Mouse (Mus musculus) embryonic facial prominence, embryonic 12.5 days (tissue): ENCODE data around the gene Cox4i1. TPM values are rescaled to one million over a fixed set of nuclear protein-coding genes. Genes with fewer than 3 reads are reported as not detected.

Experiments
- ATAC-seq: fragments of 200-750 bp; cut with Nextera tagmentation; 2 replicates; pipeline ENCODE4 v1.8.0; 2017; ENCODE audit not compliant: insufficient number of reproducible peaks, insufficient read depth, low FRiP score, low TSS enrichment
- H3K27ac ChIP-seq: fragments of 300-500 bp; sonication (generic); 2 replicates; pipeline ENCODE4 v1.5.1; 2016; ENCODE audit warnings: mild to moderate bottlenecking
- H3K27me3 ChIP-seq: fragments of 300-500 bp; sonication (generic); 2 replicates; pipeline ENCODE4 v1.6.1; 2016; ENCODE audit warnings: mild to moderate bottlenecking, moderate library complexity
- H3K36me3 ChIP-seq: fragments of 300-500 bp; sonication (generic); 2 replicates; pipeline ENCODE4 v1.6.1; 2016; ENCODE audit warnings: mild to moderate bottlenecking
- H3K4me1 ChIP-seq: fragments of 300-500 bp; sonication (generic); 2 replicates; pipeline ENCODE4 v1.6.1; 2016
- H3K4me2 ChIP-seq: fragments of 300-500 bp; sonication (generic); replicated peaks from 2 replicates; pipeline ENCODE4 v1.6.1; 2016; ENCODE audit warnings: mild to moderate bottlenecking, moderate library complexity
- H3K4me3 ChIP-seq: fragments of 300-500 bp; sonication (generic); 2 replicates; pipeline ENCODE4 v1.5.1; 2016; ENCODE audit warnings: mild to moderate bottlenecking
- H3K9ac ChIP-seq: fragments of 300-500 bp; sonication (generic); 2 replicates; pipeline ENCODE4 v1.6.1; 2016; ENCODE audit warnings: mild to moderate bottlenecking, moderate library complexity
- H3K9me3 ChIP-seq: fragments of 300-500 bp; sonication (generic); 2 replicates; pipeline ENCODE4 v1.6.1; 2016; ENCODE audit warnings: mild to moderate bottlenecking, moderate library complexity
- WGBS: fragments of 180-500 bp; shearing (Covaris S2); methylation state at CpG from one replicate; pipeline ENCODE4 v1.1.7; 2016; 5-methylcytosine and 5-hydroxymethylcytosine counted together
- polyA plus RNA-seq: library from polyadenylated mRNA; unstranded; fragments of >200 nt; fragmentation: Nextera tagmentation; extraction: Ambion mirVana; gene quantifications from 2 replicates; pipeline ENCODE4 v1.2.1, GENCODE M21; 2016

Gene Cox4i1
- polyA plus RNA-seq, 1 experiment from 2014 or later: 901 TPM

DNA sequence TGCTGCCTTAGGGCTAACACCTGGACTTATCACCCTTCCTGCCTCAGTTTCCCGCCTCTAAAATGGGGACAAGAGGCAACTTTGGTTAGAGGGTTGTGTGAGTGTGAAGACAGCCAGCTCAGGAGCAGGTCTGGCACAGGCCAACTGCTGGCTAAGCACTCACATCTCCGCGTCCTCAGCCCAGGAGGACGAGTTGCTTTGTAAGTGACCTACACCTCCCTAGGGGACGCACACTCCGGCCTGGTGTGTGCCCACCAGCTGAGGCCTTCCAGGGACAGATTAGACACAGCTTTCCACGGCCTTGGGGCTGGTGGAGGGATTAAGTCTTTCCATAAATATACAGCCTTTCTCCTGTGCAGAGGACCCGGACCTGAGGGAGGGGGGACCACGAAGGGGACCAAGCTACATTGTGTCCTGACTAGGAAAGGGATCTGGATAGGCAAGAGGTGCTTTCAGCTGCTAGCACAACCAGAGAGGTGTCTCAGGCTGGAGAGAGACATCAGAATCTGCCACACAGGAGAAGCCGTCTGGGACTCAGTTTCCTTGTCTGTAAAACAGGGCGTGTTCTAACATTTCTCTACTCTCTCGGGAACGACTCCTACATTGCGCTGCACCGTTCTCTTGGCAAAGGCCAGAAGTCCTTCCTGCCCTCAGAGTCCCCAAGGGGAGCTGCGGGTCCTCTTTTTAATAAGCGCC, 34.9 kb upstream of the Cox4i1 start:
- Histone ChIP-seq H3K9ac (no peak overlapping the region), H3K27ac (no peak overlapping the region)

DNA sequence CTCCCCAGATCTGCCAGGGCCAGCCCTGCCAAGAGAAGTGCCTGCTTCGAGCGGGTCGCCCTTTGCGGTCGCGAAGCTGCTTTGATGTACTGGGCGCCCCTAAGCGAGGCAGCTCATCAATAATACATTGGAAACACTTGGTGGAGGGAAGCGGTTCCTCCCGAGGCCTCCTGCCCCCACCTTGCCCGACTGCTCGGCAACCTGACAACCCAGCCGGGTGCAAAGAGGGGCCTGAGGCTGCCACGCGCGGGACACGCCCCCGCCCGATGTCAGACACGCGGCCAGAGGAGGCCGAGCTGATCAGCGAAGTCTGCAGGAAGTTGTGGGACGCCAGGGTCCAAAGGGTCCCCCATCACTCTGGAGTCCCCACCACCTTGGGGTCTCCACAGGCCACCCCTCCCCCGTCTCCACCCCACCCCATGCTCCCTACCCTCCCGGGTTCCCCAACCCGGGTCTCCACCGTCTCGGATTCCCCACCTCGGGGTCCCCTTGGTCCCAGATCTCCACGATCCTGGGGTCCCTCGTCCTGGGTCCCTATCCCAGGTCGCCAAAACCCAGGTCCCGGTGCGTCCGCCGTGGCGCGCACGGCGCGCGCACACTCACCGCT, 34.3 kb upstream of the Cox4i1 start:
- Histone ChIP-seq H3K4me2 (peak overlapping the region; percentile 96), H3K4me3 (peak overlapping the region; percentile 64), H3K36me3 (no peaks in the 10 kb centered on the region), H3K4me1 (peaks cover 10% of the 10 kb centered on the region; the same call in 1 of the 2 replicates), H3K9ac (peak overlapping the region; percentile 67), H3K27ac (no peak overlapping the region), H3K9me3 (peaks cover 6% of the 10 kb centered on the region; the same call in 1 of the 2 replicates), H3K27me3 (peaks cover 25% of the 10 kb centered on the region)
- 0 out of 2 replicates have a peak, but pooled peaks have one; percentile 52 for ATAC-seq
- WGBS: under 1% methylated on average over 44 of the region's 44 CpGs

More for the DNA sequence above, 34.9 kb upstream of the Cox4i1 start:
- peaks cover 10% of the 10 kb centered on the region; the same call in 1 of the 2 replicates for H3K4me1 ChIP-seq
- peak overlapping the region; percentile 96 for H3K4me2 ChIP-seq
- 0 out of 2 replicates have a peak, but pooled peaks have one; percentile 2 for ATAC-seq
- no peaks in the 10 kb centered on the region for H3K36me3 ChIP-seq
- H3K9me3 ChIP-seq: peaks cover 6% of the 10 kb centered on the region; the same call in 1 of the 2 replicates
- H3K27me3 ChIP-seq: peaks cover 25% of the 10 kb centered on the region
- WGBS: 27% methylated on average over 17 of the region's 17 CpGs
- H3K4me3 ChIP-seq: peak overlapping the region; percentile 64; the same call in 1 of the 2 replicates

DNA sequence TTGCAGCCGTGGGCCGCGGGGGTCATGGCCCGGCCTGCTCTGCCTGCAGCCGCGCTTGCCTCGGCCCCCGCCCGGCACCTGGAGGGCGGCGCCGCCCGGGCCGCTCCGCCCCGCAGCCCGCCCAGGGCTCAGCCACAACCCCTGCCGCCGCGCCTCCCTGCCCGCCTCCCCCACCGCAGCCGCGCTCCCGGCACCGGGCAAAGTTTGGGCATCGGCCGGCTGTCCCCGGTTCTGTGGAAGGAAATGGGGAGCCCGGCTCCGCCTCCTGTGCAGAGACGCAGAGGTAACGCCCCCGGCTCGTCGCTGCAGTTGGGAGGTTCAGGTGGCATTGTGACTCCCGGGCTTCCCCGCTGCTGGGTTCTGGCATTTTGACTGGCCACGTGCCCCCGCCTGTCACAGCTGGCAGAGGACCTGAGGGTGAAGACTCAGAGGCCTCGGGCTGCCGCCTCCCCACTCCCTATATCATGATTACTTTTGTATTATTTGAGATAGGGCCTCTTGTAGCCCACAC, 33.6 kb upstream of the Cox4i1 start:
- Histone ChIP-seq H3K9ac (peak overlapping the region; percentile 67), H3K4me2 (peak overlapping the region; percentile 96), H3K4me3 (peak overlapping the region; percentile 64), H3K27me3 (peaks cover 25% of the 10 kb centered on the region), H3K36me3 (no peaks in the 10 kb centered on the region), H3K27ac (no peak overlapping the region), H3K4me1 (peaks cover 10% of the 10 kb centered on the region; the same call in 1 of the 2 replicates), H3K9me3 (peaks cover 6% of the 10 kb centered on the region; the same call in 1 of the 2 replicates)
- ATAC-seq: no peak
- WGBS: under 1% methylated on average over 40 of the region's 42 CpGs

DNA sequence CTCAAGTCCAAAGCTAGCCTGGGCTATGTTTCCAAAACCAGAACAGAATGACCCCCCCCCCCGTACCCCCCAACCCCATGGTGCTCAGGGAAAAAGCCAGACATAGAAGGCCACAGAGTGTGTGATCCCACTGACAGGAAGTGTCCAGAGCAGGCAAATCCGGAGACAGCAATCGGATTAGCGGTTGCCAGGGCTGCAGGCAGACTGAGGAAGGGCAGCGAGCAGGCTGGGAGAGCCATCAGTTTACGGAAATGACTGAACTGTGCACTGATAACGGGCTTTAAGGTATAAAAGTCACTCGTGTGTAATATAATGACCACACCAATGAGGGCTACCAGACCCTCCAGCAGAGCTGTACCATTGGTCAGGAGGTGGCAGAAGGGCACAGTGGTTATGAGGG, 26.8 kb upstream of the Cox4i1 start:
- 32% methylated on average over 8 of the region's 8 CpGs for WGBS
- H3K4me2 ChIP-seq: no peak overlapping the region
- H3K9me3 ChIP-seq: no peaks in the 10 kb centered on the region
- ATAC-seq: no peak
- H3K4me3 ChIP-seq: no peak overlapping the region
- no peaks in the 10 kb centered on the region for H3K36me3 ChIP-seq
- no peaks in the 10 kb centered on the region for H3K4me1 ChIP-seq
- H3K27ac ChIP-seq: no peak overlapping the region
- no peak overlapping the region for H3K9ac ChIP-seq
- H3K27me3 ChIP-seq: no peaks in the 10 kb centered on the region

DNA sequence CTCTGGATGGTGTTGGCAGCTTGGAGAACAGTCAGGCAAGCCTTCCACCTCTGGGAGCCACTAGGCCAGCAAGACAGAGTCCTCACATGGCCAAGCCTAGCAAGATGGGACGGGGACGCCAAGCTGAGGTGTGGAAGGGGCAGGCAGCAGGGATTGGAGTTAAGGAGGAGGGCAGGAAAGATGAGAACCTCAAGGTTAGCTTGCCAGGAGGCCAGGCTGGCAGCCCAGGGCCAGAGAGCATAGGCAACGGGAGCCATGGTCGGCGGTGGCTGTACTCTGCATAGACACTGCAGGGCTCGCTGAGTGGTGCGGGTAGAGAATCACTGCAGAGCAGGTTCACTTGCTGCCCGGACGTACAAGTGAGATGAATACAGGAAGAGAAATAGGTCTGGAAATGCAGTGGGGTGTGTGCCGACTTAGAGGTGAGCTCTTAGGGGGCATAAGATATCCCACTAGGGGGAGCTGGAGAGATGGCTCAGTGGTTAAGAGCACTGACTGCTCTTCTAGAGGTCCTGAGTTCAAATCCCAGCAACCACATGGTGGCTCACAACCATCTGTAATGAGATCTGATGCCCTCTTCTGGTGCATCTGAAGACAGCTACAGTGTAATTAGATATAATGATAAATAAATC, 25.9 kb upstream of the Cox4i1 start:
- no peak overlapping the region for H3K9ac ChIP-seq
- H3K36me3 ChIP-seq: no peaks in the 10 kb centered on the region
- no peak overlapping the region for H3K4me2 ChIP-seq
- H3K9me3 ChIP-seq: no peaks in the 10 kb centered on the region
- WGBS: 71% methylated on average over 10 of the region's 10 CpGs
- ATAC-seq: no peak
- no peak overlapping the region for H3K4me3 ChIP-seq
- H3K27me3 ChIP-seq: no peaks in the 10 kb centered on the region
- H3K4me1 ChIP-seq: no peaks in the 10 kb centered on the region
- no peak overlapping the region for H3K27ac ChIP-seq

DNA sequence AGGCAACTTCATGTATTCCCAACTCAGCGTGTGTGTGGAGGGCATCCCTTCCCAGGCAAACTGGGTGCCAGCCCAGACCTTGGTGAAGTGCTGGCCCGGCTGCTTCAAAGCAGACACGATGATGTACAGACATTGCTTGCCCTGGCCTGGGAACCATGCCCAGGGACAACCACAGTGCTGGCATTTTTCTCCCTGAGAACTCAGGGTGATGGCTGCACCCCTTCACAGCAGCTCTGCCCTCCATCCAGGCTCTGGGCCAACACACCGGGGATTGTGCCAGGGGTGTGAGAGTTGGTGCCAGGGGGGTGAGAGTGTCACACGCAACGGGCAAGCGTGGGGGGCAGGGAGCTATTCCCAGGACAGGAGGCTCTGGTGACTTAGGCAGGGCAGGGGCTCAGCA, 23.4 kb upstream of the Cox4i1 start:
- no peak for ATAC-seq
- H3K27ac ChIP-seq: no peak overlapping the region
- 84% methylated on average over 7 of the region's 7 CpGs for WGBS
- no peaks in the 10 kb centered on the region for H3K27me3 ChIP-seq
- no peak overlapping the region for H3K4me2 ChIP-seq
- no peaks in the 10 kb centered on the region for H3K36me3 ChIP-seq
- no peak overlapping the region for H3K4me3 ChIP-seq
- no peak overlapping the region for H3K9ac ChIP-seq
- H3K9me3 ChIP-seq: no peaks in the 10 kb centered on the region
- no peaks in the 10 kb centered on the region; the same call in 1 of the 2 replicates for H3K4me1 ChIP-seq

DNA sequence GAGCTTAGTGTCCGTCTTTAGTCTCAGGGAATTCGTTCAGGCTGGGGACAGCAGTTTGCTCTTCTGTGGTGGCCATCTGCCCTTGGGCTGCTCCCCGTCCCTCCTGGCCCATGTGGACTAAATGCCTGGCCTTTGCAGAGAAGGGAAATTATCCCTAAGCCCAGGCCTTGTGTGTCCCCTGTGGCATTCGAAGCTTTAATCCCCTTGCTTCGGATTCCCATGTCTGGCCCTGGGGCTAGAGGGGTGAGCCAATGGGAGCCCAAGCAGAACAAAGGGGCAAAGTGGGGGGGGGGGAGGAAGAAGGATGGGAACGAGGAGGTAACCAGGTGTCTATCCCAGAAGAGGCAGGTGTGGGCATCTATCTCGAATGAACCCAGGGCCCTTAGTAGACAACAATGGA, 20.5 kb upstream of the Cox4i1 start, which contains the start of gene 1190005I06Rik:
Gene 1190005I06Rik (minus strand): TSS at position 101 of the 400 bp plus-strand sequence.
- no peak within 1 kb of the TSS for H3K27ac ChIP-seq
- no peak within 1 kb of the TSS for H3K4me3 ChIP-seq
- ATAC-seq: no peak
- H3K4me1 ChIP-seq: no peaks in the 10 kb centered on the region; the same call in 1 of the 2 replicates
- 31% methylated on average over 7 of the region's 7 CpGs for WGBS
- H3K4me2 ChIP-seq: no peak within 1 kb of the TSS
- H3K9me3 ChIP-seq: no peaks in the 10 kb centered on the region
- no peak within 1 kb of the TSS for H3K9ac ChIP-seq
- H3K27me3 ChIP-seq: no peaks in the 10 kb centered on the region
- 0 out of 2 replicates have a peak, but pooled peaks cover 9% of the 10 kb centered on the region for H3K36me3 ChIP-seq

DNA sequence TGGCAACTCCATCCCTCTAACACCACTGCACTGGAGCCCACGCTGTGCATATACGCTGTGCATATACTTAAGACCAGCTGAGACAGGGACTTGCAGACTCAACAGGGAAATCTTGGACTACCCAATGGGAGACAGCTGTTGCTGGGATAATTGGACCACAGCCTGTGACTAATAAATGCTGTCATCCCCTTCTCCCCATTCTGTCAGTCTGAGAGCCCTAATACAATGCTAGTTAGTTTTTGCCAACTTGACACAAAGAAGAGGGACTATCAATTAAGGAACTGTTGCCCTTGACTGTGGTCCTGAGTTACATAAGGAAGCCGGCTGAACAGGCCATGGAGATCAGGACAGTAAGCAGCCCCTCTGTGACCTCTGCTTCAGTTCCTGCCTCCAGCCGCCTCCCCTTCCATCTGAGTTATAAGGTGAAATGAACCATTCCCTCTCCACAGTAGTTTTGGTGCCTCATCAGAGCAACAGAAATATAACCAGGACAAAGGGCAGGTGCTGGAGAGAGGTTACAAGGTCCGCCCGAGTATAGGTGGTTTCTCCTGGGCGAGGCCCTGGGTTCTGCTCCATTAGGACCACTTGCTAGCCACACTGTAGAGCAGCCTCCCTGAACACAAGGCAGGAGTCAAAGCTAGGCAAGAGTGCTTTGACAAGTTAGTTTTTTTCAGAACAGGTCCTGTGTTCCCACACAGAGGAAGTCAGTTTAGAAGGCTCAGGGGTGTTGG, 11.5 kb upstream of the Cox4i1 start:
- ATAC-seq: no peak
- Histone ChIP-seq H3K4me3 (no peak overlapping the region), H3K4me2 (no peak overlapping the region), H3K9ac (no peak overlapping the region), H3K9me3 (no peaks in the 10 kb centered on the region), H3K27me3 (no peaks in the 10 kb centered on the region), H3K36me3 (peaks cover 68% of the 10 kb centered on the region), H3K27ac (no peak overlapping the region), H3K4me1 (no peaks in the 10 kb centered on the region)
- WGBS: 91% methylated on average over 7 of the region's 7 CpGs

DNA sequence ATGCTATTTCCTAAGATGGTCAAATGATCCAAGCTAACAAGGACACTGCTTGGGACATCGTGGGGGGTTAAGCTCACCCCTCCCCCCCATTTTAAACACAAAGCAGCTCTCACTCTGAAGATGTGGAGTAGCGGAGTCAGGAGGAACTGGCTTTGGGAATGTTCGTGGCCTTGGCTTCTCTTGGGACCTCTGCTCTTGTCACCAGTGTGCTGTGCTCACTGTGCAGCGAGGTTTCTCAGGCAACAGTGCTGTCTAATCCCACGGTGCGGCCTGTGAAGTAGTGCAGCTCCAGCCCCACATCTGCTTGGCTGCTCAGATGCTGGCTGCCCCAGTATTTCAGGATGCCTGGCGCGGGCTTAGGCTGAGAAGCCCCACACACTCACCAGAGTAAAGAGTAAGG, 10.6 kb upstream of the Cox4i1 start:
- H3K4me1 ChIP-seq: no peaks in the 10 kb centered on the region
- ATAC-seq: no peak
- peaks cover 66% of the 10 kb centered on the region for H3K36me3 ChIP-seq
- no peak overlapping the region for H3K9ac ChIP-seq
- H3K27me3 ChIP-seq: no peaks in the 10 kb centered on the region
- WGBS: 90% methylated on average over 8 of the region's 8 CpGs
- no peak overlapping the region for H3K27ac ChIP-seq
- H3K9me3 ChIP-seq: no peaks in the 10 kb centered on the region
- no peak overlapping the region for H3K4me2 ChIP-seq
- no peak overlapping the region for H3K4me3 ChIP-seq

DNA sequence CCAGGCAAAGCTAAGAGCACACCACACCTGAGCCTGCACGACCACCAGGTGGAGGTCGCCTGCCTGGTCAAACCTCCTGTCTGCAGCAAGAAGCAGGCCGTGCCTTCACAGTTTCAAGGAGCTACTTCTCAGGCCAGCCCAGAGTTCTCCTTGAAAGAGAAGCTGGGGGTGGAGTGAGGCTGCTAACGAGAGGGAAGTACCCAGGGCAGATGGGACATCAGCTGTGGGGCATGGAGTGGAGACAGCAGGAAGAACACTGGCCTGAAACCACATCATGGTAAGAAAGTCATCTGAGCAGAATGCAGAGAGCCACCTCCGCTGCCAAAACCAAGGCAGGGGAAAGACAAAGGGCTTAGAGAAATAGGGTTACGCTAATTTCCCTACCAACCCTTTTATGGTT, 3.5 kb upstream of the Cox4i1 start:
- Histone ChIP-seq H3K4me3 (no peak overlapping the region), H3K4me1 (peaks cover 22% of the 10 kb centered on the region), H3K9me3 (no peaks in the 10 kb centered on the region), H3K27ac (no peak overlapping the region), H3K27me3 (no peaks in the 10 kb centered on the region), H3K4me2 (no peak overlapping the region), H3K36me3 (peaks cover 17% of the 10 kb centered on the region), H3K9ac (no peak overlapping the region)
- no peak for ATAC-seq
- WGBS: 84% methylated on average over 6 of the region's 6 CpGs
